Mouse (Mus musculus): ENCODE measurements at regions not wholly inside any gene's neighbourhood (a gene's known extent, or its start where the extent isn't known, plus 50 kb on each side); places are given as distances from the start of the nearest gene placed in this dataset.
A peak's percentile ranks its signal among the peaks of the same experiment; 100 is the strongest.

DNA sequence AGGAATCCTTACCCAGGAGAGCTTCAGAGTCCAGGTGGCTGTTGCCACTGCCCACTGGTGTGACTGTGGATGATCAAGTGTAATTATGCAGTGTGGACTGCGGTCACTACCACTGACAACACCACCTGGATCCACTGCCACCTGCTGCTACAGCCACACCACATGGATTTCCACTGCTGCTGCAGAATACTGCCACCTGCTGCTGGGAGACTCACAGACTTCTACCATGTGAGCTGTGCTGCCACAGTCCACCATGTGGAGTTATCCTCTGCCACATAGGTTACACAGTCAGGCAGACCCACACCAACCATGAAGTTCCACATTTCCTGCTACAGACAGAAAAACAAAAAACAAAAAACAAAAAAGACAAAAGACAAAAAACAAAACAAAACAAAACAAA lies 1411.5 kb upstream of the Gm8797 start:
- no peak overlapping the region for H3K4me3 ChIP-seq (ENCODE audit: control insufficient read depth, low read depth, low read length)
- H3K36me3 ChIP-seq (ENCODE audit: control insufficient read depth, insufficient read depth, low read length), result no peaks in the 10 kb centered on the region
- H3K27ac ChIP-seq (ENCODE audit: control insufficient read depth, insufficient read depth, low read depth, low read length), result no peak overlapping the region
- no peaks in the 10 kb centered on the region for H3K4me1 ChIP-seq (ENCODE audit: control insufficient read depth, insufficient read depth, low read length)
- H3K27me3 ChIP-seq (ENCODE audit: control insufficient read depth, insufficient read depth, low read length), result no peaks in the 10 kb centered on the region
- TF ChIP-seq POLR2A (IDR thresholded peaks at IDR 0.05; ENCODE audit: control insufficient read depth, low read depth, low read length) (no peak), CTCF (IDR thresholded peaks at IDR 0.05; ENCODE audit: control insufficient read depth, insufficient read depth, insufficient replicate concordance, low read depth, low read length) (peak; percentile 26; the same call in 1 of the 2 replicates)

Data from testis, adult 2 months (tissue).